Mouse (Mus musculus): Measurements from ENCODE around the gene Prrt2. TPM values are rescaled to one million over a fixed set of nuclear protein-coding genes. Genes with fewer than 3 reads are reported as not detected.

Prrt2 gene
- total and polyA plus RNA-seq, 3 experiments: 0.12 to 1.4 TPM; not detected in 1

- no peaks in the 10 kb centered on the region for H3K9me3 ChIP-seq (replicated peaks; ENCODE audit: insufficient read depth, low read length)
- peak overlapping the region; percentile 3 to 18; a peak in 2 of 4 replicates for H3K4me3 ChIP-seq (ENCODE audit: control insufficient read depth in 1 of 2, insufficient read depth in 1 of 2, low read depth in 2 of 2, low read length in 2 of 2)
- TF ChIP-seq RCOR1 (IDR thresholded peaks at IDR 0.05; ENCODE audit: low read depth, low read length) (no peak), CHD2 (IDR thresholded peaks at IDR 0.05; ENCODE audit: low read length) (no peak), USF1 (IDR thresholded peaks at IDR 0.05; ENCODE audit: low read depth, low read length) (0 out of 2 replicates have a peak, but pooled peaks have one; percentile 3), MAX (IDR thresholded peaks at IDR 0.05; ENCODE audit: low read length) (0 out of 2 replicates have a peak, but pooled peaks have one; percentile 15), ETS1 (IDR thresholded peaks at IDR 0.05; ENCODE audit: low read depth, low read length) (peak; percentile 98), MYB (IDR thresholded peaks at IDR 0.05; ENCODE audit: low read depth, low read length) (no peak), HCFC1 (IDR thresholded peaks at IDR 0.05; ENCODE audit: low read depth, low read length) (peak; percentile 60; the same call in 1 of the 2 replicates), JUND (IDR thresholded peaks at IDR 0.05; ENCODE audit: low read depth, low read length) (0 out of 2 replicates have a peak, but pooled peaks have one; percentile 9), MXI1 (IDR thresholded peaks at IDR 0.05; ENCODE audit: low read depth, low read length) (peak; percentile 65), KAT2A (conservative IDR thresholded peaks at IDR 0.05; ENCODE audit: low read depth, low read length) (peak; percentile 34; the same call in 1 of the 2 replicates), EP300 (IDR thresholded peaks at IDR 0.05; ENCODE audit: low read depth in 1 of 2, low read length in 2 of 2) (peak in 1 of 2 experiments; percentile 65; a peak in 2 of 4 replicates), UBTF (IDR thresholded peaks at IDR 0.05; ENCODE audit: borderline replicate concordance, insufficient read depth, low read depth, low read length) (no peak), GABPA (IDR thresholded peaks at IDR 0.05; ENCODE audit: low read depth, low read length) (peak; percentile 79), TCF12 (IDR thresholded peaks at IDR 0.05; ENCODE audit: low read depth, low read length) (0 out of 2 replicates have a peak, but pooled peaks have one; percentile 31), TBP (IDR thresholded peaks at IDR 0.05; ENCODE audit: low read depth, low read length) (peak; percentile 71; the same call in 1 of the 2 replicates), ZKSCAN1 (IDR thresholded peaks at IDR 0.05; ENCODE audit: low read depth, low read length) (no peak), MAFK (IDR thresholded peaks at IDR 0.05; ENCODE audit: borderline replicate concordance, low read depth, low read length) (0 out of 2 replicates have a peak, but pooled peaks have one; percentile 53), POLR2AphosphoS5 (IDR thresholded peaks at IDR 0.05; ENCODE audit: borderline replicate concordance, low read depth, low read length) (no peak), ELF1 (IDR thresholded peaks at IDR 0.05; ENCODE audit: low read depth, low read length) (peak; percentile 75), POLR2A (IDR thresholded peaks at IDR 0.05; ENCODE audit: control insufficient read depth in 1 of 2, insufficient read depth in 1 of 2, low read depth in 1 of 2, low read length in 2 of 2, poor library complexity in 1 of 2) (peak; percentile 17 to 78; a peak in 3 of 4 replicates), TAL1 (IDR thresholded peaks at IDR 0.05; ENCODE audit: low read length) (peak; percentile 41; the same call in 1 of the 2 replicates), SIN3A (IDR thresholded peaks at IDR 0.05; ENCODE audit: low read length) (peak; percentile 84)
- no peaks in the 10 kb centered on the region for H3K27me3 ChIP-seq (ENCODE audit: control insufficient read depth in 1 of 2, insufficient read depth in 2 of 2, low read length in 2 of 2)
- peaks cover 0 to 24% of the 10 kb centered on the region in 2 experiments; a peak in 2 of 4 replicates for H3K36me3 ChIP-seq (ENCODE audit: control insufficient read depth in 1 of 2, insufficient read depth in 2 of 2, low read length in 2 of 2)
- peaks cover 8% of the 10 kb centered on the region for H3K79me2 ChIP-seq (ENCODE audit: control insufficient read depth, insufficient read depth, low read length, poor library complexity)
- DNase-seq (ENCODE audit: low read depth, low spot score): peak; percentile 95
- peak overlapping the region; percentile 68 for H3K9ac ChIP-seq (ENCODE audit: control insufficient read depth, low read depth, low read length, poor library complexity, severe bottlenecking)
- H3K27ac ChIP-seq (ENCODE audit: control insufficient read depth, low read depth, low read length): peak overlapping the region; percentile 91
- H3K4me1 ChIP-seq (ENCODE audit: control insufficient read depth in 1 of 2, insufficient read depth in 2 of 2, low read length in 2 of 2): peaks cover 10 to 33% of the 10 kb centered on the region in 2 experiments
These were observed 12.6 kb downstream of the Prrt2 start for GRCm38 (mm10) chr7:127008239-127009019.

Data from MEL (cell line).